Mouse (Mus musculus): Measurements from ENCODE around the gene Spock2. TPM values are rescaled to one million over a fixed set of nuclear protein-coding genes. Genes with fewer than 3 reads are reported as not detected.

Spock2 gene
- total RNA-seq (2023), result 0.55 to 1.2 TPM (median 0.92 TPM) in 4 replicates

DNA sequence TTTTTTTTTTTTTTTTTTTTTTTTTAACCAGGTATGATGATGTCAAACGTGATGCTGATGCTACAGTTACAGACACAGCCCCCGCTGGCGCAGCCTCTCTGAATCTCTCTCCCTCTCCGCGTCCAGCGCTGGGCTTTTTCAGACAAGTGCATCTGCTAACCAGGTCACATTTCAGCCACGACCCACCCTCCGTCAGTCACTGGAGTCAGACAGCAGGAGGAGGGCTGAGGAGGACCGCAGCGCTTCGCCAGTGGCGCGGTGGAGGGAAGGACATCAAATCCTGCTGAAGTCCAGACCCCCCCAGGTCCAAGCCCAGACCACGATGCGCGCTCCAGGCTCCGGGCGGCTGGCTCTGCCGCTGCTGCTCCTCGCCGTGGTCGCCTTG lies at the start of gene Spock2:
Gene Spock2 (plus strand): TSS at position 74 of the 385 bp plus-strand sequence.

Other genes starting within 250 kb of the Spock2 start
- gene Dnajb12, start 226.7 kb upstream of the Spock2 start, total RNA-seq (2023), result 43.7 to 47.0 TPM (median 44.7 TPM) in 4 replicates
- gene Ddit4, start 154.4 kb upstream of the Spock2 start, total RNA-seq (2023), result 21.2 to 22.9 TPM (median 21.4 TPM) in 4 replicates
- gene Ascc1, start 103.4 kb upstream of the Spock2 start, total RNA-seq (2023), result 15.9 to 21.6 TPM (median 17.8 TPM) in 4 replicates
- 51.8 to 63.6 TPM (median 58.5 TPM) in 4 replicates for gene Anapc16, start 103.1 kb upstream of the Spock2 start, total RNA-seq (2023)
- 129 to 156 TPM (median 134 TPM) in 4 replicates for gene Chst3, start 113.0 kb downstream of the Spock2 start, total RNA-seq (2023)
- 613 to 637 TPM (median 625 TPM) in 4 replicates for gene Psap, start 171.4 kb downstream of the Spock2 start, total RNA-seq (2023)
- gene Vsir, start 240.6 kb downstream of the Spock2 start, total RNA-seq (2023), result 22.9 to 24.6 TPM (median 24.2 TPM) in 4 replicates